Mouse (Mus musculus) kidney, adult 11 months (tissue): ENCODE data around the gene Lrrn1.

ENCODE experiments used
- DNase-seq: peaks from one replicate; pipeline ENCODE4 v3.0.0; 2022

Gene Lrrn1

GRCm38 (mm10) chr6:107528877-107529864 is at the start of gene Lrrn1:
Gene Lrrn1 (plus strand): TSS chr6:107529768.
- no peak for DNase-seq

DNA sequence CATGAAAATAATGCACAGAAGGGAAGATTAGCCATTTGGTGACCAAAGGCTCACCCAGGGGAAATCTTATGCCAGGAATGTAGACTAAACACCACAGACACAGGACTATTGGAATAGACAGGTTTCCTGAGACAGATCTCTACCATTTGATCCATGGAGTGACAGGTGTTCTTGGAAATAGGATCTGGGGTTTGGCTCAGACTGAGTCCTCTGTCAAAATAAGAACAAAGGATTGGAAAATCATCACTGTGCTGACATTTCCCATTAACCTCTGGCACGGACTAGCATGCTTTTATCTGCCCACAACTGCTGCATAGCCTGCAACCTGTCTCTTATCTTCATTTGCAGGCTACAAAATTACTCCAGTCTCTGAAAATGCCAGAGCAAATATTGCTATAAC is 35.1 kb upstream of the Lrrn1 start:
- no peak for DNase-seq

- no peak for DNase-seq
Measured at GRCm38 (mm10) chr6:107495830-107496229, 33.7 kb upstream of the Lrrn1 start.

DNA sequence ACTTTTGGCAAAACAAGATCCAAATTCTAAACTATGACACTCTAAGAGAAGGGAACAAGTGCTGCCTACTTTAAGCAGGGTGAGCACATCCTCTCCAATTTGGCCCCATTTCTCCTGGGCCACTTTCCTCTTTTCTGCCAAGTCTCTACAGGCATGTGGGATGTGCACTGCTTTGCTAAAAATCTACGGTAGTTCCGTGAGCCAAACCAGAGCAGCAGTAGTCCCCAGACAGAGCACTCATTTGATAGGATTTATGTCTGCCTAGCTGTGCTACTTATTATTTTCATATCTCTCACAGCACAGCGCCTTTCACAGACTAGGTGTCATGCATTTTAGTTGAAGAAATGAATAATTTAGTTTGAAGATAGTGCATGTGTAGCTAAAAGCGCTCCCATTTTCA is 15.9 kb upstream of the Lrrn1 start:
- DNase-seq: no peak

DNA sequence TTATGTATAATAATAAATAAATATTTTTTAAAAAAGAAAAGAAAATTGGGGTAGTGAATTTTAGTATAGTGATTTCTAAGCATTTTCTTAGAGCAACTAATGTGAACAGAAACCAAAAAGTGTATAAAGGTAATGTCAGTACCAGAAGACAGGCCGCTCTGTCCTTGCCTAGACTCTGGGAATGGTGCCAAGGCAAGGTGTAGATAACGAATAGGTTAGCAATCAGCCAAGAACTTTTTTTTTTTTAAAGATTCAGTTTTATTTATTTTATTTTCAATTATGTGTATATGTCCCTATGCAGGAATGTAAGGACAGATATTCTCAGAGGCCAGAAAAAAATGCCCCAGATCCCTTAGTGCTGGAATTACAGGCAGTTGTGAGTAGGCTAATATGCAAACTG is 5.6 kb upstream of the Lrrn1 start:
- no peak for DNase-seq

DNA sequence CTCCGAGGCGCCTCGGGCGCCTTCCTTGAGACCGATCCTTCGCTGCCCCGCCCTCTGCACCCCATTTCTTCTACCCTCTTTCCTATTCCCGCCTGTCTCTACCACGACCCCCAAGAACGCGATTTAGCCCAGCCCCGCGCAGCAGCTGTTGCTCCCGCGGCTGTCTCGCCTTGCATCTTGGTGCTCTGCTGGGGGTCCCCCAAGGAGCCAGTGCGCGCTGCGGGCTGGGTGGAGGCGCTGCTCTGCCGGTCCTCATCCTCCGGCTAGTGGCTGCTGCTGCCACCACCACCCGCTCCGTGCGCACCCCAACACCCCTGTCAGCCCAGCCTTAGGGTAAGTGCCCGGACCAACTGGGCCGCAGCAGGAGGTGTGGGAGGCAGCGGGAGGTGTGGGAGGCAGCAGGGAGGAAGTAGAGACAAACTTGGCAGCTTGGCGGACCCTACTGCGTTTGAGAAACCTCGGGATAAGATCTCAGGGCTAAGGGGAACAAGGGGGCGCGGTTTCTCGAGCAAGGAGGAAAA is 403 bp downstream of the Lrrn1 start:
- no peak for DNase-seq

DNA sequence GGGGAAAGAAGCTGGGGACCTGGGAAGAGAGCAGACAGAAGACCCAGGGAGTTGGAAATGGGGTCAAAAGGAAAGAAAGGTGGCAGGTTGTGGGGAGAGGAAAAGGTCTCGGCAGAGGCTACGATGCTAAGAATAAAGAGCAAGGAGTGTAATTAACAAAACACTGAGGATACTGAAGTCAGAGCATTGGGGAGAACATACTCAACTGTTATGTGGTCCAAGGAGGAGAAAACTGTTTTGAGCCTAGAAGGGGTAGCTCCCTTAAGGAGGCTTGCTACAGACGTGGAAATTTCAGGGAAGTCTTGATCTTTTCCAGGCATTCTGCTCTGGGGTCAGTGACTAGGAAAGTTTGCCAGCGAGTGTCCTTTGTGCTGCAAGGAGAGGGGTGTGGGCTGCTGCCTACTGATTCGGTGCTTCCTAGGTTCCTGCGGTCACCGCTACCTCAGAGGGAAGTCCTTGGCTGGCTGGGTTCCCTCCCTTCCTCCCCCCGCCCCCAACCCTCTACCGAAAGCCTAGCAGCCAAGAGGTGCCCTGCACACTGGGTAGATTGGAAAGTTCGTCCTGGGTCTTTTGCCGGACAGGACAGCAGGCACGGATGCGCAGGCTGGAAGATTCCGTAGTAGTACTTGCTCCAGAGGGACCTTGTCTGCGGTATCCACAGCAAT is 1.2 kb downstream of the Lrrn1 start:
- no peak for DNase-seq

DNA sequence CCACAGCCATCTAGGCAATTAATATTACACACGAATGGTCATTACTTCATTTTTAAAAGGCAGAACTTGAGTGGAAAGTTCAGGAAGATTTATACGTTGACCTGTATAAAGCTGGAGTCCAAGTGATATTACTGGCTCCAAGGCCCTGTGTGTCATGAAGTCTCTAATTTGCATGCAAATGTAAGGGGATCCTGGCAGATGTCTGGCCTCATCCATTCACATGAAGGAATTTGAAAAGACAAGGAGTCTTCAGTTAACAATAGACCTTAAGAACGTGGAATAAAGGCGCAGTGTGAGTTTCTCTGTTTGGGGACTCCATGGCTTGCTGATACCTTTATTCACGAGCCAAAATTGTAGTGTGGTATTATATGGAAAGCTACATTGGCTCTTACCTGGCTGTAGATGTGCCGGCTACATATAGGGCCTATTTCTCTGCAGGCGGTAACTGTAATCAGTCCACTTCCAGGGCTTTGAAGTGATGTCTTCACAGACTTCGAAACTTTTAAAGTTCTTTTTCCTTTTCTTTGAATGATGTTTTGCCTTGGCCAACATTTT is 2.0 kb downstream of the Lrrn1 start:
- no peak for DNase-seq

GRCm38 (mm10) chr6:107534533-107534932 is 5.0 kb downstream of the Lrrn1 start:
- no peak for DNase-seq

DNA sequence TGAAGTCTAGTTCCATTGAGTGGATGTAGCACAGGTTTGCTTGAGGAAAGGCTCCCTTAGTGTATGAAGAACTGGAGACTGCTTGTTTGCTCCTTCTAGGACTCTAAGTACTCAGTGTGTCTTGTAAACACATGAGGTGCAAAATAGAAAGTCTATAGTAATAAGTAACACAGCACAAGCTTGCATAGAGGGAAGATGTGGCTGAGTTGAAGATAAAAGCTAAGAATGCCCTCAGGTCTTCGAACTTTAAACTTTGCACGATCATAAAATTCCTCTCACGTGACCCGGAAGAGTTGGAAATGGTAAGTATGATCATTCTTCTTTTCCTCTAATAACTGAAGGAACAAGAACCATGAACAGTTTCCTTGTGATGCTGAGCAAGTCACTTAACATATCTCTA is 7.1 kb downstream of the Lrrn1 start:
- DNase-seq: no peak

GRCm38 (mm10) chr6:107541222-107541621 is 11.7 kb downstream of the Lrrn1 start:
- DNase-seq: no peak

DNA sequence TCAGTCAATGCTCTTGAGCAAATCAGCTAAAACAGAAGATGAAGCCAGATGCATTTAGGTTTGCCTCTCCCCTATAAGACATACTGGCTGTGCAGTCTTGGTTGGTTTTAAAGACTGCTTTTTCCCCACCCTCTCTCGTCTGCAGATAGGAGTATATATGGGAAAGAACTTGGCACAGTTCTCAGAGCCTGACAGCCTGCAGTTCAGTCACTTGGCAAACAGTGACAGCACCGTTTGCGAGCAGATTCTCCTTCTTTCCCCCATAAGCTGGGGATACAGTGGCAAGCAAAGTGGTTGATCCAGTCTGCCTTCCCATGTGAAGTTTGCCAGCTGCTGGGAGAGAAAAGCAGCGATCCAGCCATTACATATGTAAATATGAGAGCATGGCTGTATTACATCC is 12.3 kb downstream of the Lrrn1 start:
- DNase-seq: no peak

DNA sequence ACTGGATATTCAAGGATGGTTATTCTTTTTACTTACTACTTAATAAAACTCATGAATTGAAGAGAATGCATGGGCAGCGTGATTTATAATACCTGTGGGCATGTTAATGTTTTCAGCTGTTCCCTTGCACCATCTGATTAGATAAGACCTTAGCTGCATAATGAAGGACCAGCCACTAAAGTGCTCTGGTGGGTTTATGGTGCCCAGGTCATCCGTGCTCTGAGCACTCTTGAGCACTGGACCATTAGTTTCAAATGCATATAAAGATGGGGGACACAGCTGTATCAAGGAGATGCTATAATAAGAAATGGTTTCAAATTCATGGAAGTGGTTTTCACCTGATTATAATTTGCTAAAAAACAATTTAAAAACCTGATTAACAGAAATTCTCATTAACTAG is 16.7 kb downstream of the Lrrn1 start:
- no peak for DNase-seq

GRCm38 (mm10) chr6:107552511-107552910 is 22.9 kb downstream of the Lrrn1 start:
- DNase-seq: no peak

- no peak for DNase-seq
Measured at GRCm38 (mm10) chr6:107555364-107555763, 25.8 kb downstream of the Lrrn1 start.

GRCm38 (mm10) chr6:107556996-107557395 is 27.4 kb downstream of the Lrrn1 start:
- DNase-seq: no peak

DNA sequence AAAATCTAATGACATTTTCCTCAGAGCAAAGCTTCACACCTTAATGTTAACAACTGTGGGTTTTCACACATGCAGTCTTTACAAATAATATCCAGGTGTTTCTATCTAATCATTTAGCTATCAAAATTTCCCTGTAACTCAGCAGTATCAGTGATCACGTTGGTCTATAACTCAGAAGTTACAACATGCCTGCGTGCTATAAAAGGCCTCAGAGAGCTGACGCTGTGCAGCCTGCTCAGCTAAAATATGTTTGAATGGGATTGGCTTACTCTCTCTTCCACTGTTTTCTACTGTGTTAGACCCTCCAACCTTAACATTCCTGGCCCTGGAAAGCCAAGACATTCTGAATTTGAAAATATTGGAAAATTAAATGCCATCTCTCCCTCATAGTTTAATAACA is 28.2 kb downstream of the Lrrn1 start:
- DNase-seq: no peak

- no peak for DNase-seq
Measured at GRCm38 (mm10) chr6:107562255-107562654, 32.7 kb downstream of the Lrrn1 start.

GRCm38 (mm10) chr6:107566944-107567634 is 37.5 kb downstream of the Lrrn1 start:
- no peak for DNase-seq

- DNase-seq: no peak
Measured at GRCm38 (mm10) chr6:107574561-107574960, 45.0 kb downstream of the Lrrn1 start.

DNA sequence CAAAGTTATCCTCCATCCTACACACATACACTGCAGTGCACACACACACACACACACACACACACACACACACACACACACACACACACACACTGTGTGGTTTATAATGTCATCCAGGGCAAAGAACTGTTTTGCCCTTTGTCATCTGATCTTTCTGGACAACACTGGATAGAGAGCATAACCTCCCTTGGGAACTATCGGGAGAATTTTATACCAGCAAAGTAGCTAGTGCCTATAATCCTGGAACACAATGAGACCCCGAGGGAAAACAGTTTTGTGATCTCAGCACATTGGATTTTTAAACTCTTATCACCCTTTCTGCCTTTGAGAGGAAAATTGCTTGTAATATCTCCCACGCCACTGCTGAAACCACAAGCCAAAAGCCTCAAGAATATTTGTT is 45.8 kb downstream of the Lrrn1 start:
- DNase-seq: no peak

DNA sequence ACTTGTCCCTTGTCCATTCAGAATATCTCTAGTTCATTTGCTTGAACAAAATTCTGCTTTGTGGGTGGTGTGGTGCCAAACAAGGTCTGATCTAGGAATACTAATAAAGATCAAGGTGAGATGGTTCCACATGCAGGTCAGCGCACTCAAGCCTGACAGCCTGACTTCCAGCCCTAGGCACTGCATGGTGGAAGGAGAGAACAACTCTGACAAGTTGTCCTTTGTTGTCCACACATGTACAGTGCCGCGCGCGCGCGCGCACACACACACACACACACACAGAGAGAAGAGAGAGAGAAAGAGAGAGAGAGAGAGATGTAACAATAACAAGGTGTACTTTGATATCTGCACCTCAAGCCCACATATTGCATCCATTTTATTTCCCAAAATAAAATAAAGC is 47.7 kb downstream of the Lrrn1 start:
- no peak for DNase-seq

DNA sequence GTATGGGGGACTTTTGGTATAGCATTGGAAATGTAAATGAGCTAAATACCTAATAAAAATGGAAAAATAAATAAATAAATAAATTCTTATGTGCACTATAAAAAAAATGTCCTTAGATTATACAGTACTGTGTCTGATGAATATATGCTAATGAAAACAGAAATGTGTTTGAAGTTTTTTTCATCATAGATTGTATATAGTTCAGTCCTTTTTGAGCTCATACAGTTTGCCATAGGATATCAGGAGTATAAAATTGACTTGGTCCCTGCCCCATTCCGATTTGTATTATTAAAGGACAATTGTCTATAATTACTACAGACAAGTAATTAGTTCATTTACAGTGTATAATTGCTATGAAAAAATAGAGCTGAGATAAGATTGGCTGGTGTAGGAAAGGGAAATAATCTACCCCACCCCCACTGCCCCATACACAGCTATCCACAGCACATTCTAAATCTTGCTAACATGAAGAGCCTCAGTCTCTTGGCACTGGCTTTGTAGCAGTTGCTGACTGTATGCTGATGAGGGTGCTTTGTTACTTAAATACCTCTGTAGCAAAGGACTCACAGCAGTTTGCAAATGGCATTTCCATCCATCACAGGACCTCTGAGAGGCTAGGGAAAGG is 54.3 kb downstream of the Lrrn1 start:
- no peak for DNase-seq
